Mouse (Mus musculus) retina, postnatal 7 days (tissue): Measurements from ENCODE around the gene Reg4.

Experiments
- DNase-seq: peaks from one replicate; pipeline ENCODE4 v3.0.0-alpha.2; 2012; ENCODE audit warnings: low read depth, low spot score

Gene Reg4

DNA sequence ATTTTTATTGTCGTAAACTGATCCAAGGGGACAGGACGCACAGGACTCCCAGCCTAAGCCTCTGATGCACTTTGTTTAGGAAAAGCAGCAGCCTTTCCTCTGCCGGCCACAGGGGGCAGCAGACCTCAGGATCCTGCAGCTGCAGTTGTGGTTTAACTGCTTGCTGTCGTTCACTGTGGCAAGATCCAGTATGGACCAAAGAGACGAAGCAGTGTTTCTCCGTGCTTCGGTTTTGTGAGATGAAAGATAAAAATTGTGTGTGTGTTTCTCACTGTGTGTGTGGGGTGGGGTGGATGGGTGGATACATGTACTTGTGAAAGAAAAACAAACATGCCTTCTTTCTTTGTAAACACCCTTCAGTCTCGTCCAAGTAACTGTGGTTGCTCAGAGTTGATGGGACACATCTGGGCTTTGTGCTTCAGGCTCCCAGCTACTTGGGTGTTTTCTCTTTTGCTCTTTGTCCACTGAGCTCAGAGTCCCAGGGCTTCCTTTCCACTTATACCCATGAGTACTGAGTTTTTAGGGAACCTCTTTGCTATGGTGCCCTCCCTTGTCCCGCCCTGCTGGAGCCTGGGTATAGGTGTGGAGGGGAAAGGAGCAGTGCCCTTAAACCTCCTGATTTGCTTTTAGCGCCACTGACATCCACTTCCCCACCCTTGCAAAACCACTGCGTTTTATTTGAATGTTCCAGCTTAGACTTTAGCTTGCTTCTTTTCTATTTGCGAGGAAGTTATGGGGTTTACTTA, 59.1 kb downstream of the Reg4 start:
- peak; percentile 19 for DNase-seq

DNA sequence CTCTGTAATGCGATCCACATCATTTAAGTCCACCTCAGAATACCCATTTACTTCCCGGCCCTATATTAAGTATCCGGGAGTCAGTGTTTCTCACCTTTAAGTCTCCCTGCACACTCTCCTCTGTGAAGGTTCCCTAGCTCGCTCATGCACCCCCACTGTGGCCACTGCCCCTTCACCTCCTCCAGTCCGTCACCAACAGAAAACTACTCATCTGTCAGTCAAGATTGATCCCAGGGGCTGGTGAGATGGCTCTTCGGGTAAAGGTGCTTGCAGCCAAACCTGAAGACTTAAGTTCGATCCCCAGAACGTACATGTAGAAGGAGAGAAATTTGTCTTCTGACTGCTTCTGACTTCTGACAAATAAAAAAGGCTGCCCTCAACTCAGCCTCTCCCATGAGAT, 60.5 kb downstream of the Reg4 start:
- no peak for DNase-seq

DNA sequence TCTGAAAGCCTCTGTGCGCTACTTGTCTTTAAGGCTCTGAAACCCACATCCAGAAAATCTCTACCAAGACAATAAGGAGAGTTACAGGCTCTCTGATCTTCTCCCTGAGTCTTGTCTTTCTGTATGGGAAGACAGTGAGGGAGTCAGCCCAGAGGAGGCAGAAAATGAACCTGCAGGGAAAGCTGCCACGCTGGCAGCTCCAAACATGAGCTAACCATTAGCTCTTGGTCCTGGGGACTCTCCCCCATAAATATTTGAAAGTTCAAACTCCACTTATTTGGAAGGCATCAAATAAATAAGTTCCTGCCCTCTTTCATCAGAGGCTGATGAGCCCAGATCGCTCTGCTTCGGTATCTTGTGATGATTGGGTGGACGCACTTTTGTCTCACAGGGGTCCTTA, 61.2 kb downstream of the Reg4 start:
- DNase-seq: no peak
